Mouse (Mus musculus) testis, adult 2 months (tissue): ENCODE data around the gene Slc5a4a.

ENCODE experiments used
- CTCF ChIP-seq: fragments of 200-500 bp; IDR thresholded peaks from 2 replicates; pipeline ENCODE4 v1.5.1; 2012; ENCODE audit warnings: low read depth, mild to moderate bottlenecking, inconsistent platforms, low read length, moderate library complexity; ENCODE audit not compliant: control insufficient read depth, insufficient read depth, insufficient replicate concordance
- POLR2A ChIP-seq: fragments of 200-500 bp; IDR thresholded peaks from 2 replicates; pipeline ENCODE4 v1.6.1; 2012; ENCODE audit warnings: low read depth, mild to moderate bottlenecking, inconsistent platforms, low read length, moderate library complexity; ENCODE audit not compliant: control insufficient read depth

GRCm38 (mm10) chr10:76157528-76157927, 10.3 kb downstream of the Slc5a4a start:
- TF ChIP-seq CTCF: no peak
- TF ChIP-seq POLR2A: no peak
